Mouse (Mus musculus) E14TG2a.4 (cell line): Measurements from ENCODE around the gene Scimp.

ENCODE experiments used
- CTCF ChIP-seq: conservative IDR thresholded peaks from 2 replicates; pipeline ENCODE4 v1.5.1; 2014; ENCODE audit warnings: low read length
- NANOG ChIP-seq: IDR thresholded peaks from 2 replicates; pipeline ENCODE4 v1.6.1; 2014; ENCODE audit warnings: borderline replicate concordance, low read length, mixed read lengths
- POU5F1 ChIP-seq: IDR thresholded peaks from 2 replicates; pipeline ENCODE4 v1.6.1; 2014; ENCODE audit warnings: low read length, borderline replicate concordance

DNA sequence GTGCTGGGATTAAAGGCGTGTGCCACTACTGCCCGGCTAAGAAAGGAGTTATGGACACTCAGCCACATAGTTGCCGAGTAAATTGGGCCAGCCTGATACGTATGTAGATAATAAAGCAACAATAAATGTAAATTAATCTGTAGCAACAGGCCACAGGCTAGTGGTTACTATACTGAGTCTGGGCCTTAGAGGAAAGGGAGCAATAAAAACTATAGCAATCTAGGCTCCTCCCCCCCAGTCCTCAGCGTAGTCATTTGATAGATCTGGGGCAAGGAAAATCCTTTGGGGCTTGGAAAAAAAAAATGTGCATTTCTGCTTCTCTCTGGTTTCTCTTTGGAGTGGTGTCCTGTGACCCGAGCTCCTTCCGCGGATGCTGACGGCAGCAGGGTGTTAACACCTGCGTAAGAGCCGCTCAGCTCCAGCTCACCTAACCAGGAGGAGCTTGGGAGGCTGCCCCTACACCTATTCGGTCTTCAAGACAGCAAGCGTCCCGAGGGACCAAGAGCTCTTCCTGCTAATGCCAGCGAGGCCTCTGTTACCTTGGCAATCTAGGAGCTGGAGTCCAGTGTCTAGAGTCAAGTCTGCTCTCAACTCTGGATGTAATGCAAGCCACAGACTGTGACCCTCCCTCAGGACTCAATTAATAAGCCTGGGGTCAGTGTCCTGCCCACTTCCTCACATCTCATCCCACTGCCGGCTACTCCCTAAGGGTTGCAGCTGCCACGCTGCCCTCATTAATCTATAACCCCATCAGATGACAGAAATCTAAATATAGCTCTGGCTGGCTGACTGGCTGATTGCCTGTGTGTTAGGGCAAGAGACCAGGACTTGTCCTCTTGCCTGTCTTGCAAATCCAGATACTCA, 9.6 kb upstream of the Scimp start:
- TF ChIP-seq CTCF (no peak), POU5F1 (no peak), NANOG (no peak)
